Mouse (Mus musculus) lung, postnatal 0 days (tissue): ENCODE measurements around the gene Vmn2r51.
"Not testable (repeated sequence)": the region's sequence is repeated elsewhere in the genome, so short reads cannot be mapped to it uniquely, and the experiment has no call there.

ENCODE experiments used
- CTCF ChIP-seq: IDR thresholded peaks from 2 replicates; pipeline ENCODE4 v1.5.1; 2016; ENCODE audit warnings: antibody characterized with exemption, mild to moderate bottlenecking
- EP300 ChIP-seq: IDR thresholded peaks from 2 replicates; pipeline ENCODE4 v1.6.1; 2016; ENCODE audit warnings: antibody characterized with exemption, mild to moderate bottlenecking, control low read depth

DNA sequence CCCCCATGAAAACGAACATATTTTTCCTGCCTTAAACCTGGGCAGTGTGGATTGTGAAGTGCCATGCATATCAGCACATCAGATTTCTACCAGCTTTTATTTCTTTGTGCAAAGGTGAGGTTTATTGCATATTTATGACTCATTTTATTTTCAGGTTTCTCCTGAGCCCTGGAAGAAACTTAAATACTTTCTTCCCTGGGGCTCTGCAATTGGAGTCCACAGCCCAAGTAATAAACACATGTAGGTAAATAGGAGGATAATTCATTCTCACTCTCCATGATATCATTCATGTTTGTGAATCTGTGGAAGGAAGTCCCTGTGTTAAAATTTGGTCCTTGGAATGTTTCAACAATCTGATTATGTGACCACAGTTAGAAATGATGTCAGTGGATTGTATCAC lies at the start of gene Vmn2r51:
- not testable (repeated sequence) for TF ChIP-seq CTCF, EP300
